Mouse (Mus musculus): ENCODE data around the gene Metrn. TPM values are rescaled to one million over a fixed set of nuclear protein-coding genes. Genes with fewer than 3 reads are reported as not detected.

Gene Metrn
- total and polyA plus RNA-seq, 3 experiments: 16.9 to 50.1 (median 23.7) TPM

DNA sequence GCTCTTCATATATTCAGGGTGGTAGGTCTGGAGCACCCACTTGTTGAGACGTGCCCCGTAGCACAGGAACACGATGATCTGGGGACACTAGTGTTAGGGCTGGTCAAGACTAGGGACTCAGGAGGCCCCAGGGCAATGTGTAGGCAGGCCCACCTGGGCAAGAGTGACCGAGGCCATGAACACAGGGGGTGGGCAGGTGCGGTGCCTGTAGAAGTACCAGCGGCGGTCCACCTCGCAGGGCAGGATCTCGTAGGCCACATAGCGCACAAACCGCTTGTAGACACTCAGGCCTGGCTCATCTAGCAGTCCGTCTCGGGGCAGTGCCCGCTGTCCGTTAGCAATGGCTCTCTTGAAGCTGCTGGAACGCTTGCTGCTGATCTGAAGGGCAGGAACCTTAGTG lies 38.9 kb upstream of the Metrn start:
- no peak for DNase-seq (ENCODE audit: extremely low read depth)
- Histone ChIP-seq H3K4me3 (replicated peaks in 1 of 3; ENCODE audit: low read depth in 2 of 3, low read length in 2 of 3, poor library complexity in 1 of 3) (no peak overlapping the region), H3K27ac (ENCODE audit: insufficient read depth, low read depth) (no peak overlapping the region), H3K4me2 (ENCODE audit: insufficient read depth, low read depth, poor library complexity, severe bottlenecking) (no peak overlapping the region), H3K27me3 (replicated peaks) (no peaks in the 10 kb centered on the region), H3K36me3 (replicated peaks in 1 of 2; ENCODE audit: control insufficient read depth in 1 of 2, insufficient read depth in 1 of 2, low read length in 1 of 2) (peaks cover 64 to 76% of the 10 kb centered on the region in 2 experiments), H3K9me3 (replicated peaks; ENCODE audit: low read length) (no peaks in the 10 kb centered on the region), H3K79me2 (replicated peaks; ENCODE audit: control insufficient read depth, extremely low read depth, insufficient read depth, poor library complexity, severe bottlenecking) (peaks cover 14% of the 10 kb centered on the region), H3K9ac (ENCODE audit: insufficient read depth, low read depth) (no peak overlapping the region), H3K4me1 (ENCODE audit: control insufficient read depth in 1 of 2, insufficient read depth in 2 of 2) (peaks cover 16 to 31% of the 10 kb centered on the region in 2 experiments)
- in situ Hi-C loops (cut with MboI; ENCODE audit: low pct_ligation_motif_present, low pct_unique_long_range_greater_than_20kb, low sequenced_read_pairs): no loop called here
- TF ChIP-seq NELFE (IDR thresholded peaks at IDR 0.05; ENCODE audit: low read depth, low read length) (no peak), NRF1 (IDR thresholded peaks at IDR 0.05; ENCODE audit: low read depth, low read length) (no peak), UBTF (IDR thresholded peaks at IDR 0.05; ENCODE audit: low read depth, low read length) (no peak), CHD2 (IDR thresholded peaks at IDR 0.05; ENCODE audit: low read length) (no peak), HCFC1 (IDR thresholded peaks at IDR 0.05; ENCODE audit: low read depth, low read length) (no peak), CTCF (conservative IDR thresholded peaks at IDR 0.05 in 1 of 2, IDR thresholded peaks at IDR 0.05 in 1 of 2; ENCODE audit: low read depth in 2 of 2, low read length in 2 of 2) (no peak), POLR2A (IDR thresholded peaks at IDR 0.05; ENCODE audit: low read depth, low read length) (no peak), BHLHE40 (IDR thresholded peaks at IDR 0.05; ENCODE audit: low read depth, low read length) (no peak), USF2 (conservative IDR thresholded peaks at IDR 0.05; ENCODE audit: low read depth, low read length) (no peak)
- dilution Hi-C loops (cut with MboI; ENCODE audit: extremely low pct_ligation_motif_present, extremely low pct_unique_long_range_greater_than_20kb, low sequenced_read_pairs): no loop called here

GRCm38 (mm10) chr17:25835301-25835700 lies 38.4 kb upstream of the Metrn start:
- no peak overlapping the region for H3K4me2 ChIP-seq (ENCODE audit: insufficient read depth, low read depth, poor library complexity, severe bottlenecking)
- dilution Hi-C loops (cut with MboI; ENCODE audit: extremely low pct_ligation_motif_present, extremely low pct_unique_long_range_greater_than_20kb, low sequenced_read_pairs): no loop called here
- H3K36me3 ChIP-seq (replicated peaks in 1 of 2; ENCODE audit: control insufficient read depth in 1 of 2, insufficient read depth in 1 of 2, low read length in 1 of 2): peaks cover 64 to 76% of the 10 kb centered on the region in 2 experiments

More at GRCm38 (mm10) chr17:25835301-25835700, 38.4 kb upstream of the Metrn start:
- H3K79me2 ChIP-seq (replicated peaks; ENCODE audit: control insufficient read depth, extremely low read depth, insufficient read depth, poor library complexity, severe bottlenecking): peaks cover 14% of the 10 kb centered on the region
- in situ Hi-C loops (cut with MboI; ENCODE audit: low pct_ligation_motif_present, low pct_unique_long_range_greater_than_20kb, low sequenced_read_pairs): no loop called here
- H3K27ac ChIP-seq (ENCODE audit: insufficient read depth, low read depth): no peak overlapping the region
- no peaks in the 10 kb centered on the region for H3K27me3 ChIP-seq (replicated peaks)
- H3K9ac ChIP-seq (ENCODE audit: insufficient read depth, low read depth): no peak overlapping the region
- H3K4me1 ChIP-seq (ENCODE audit: control insufficient read depth in 1 of 2, insufficient read depth in 2 of 2): peaks cover 16 to 35% of the 10 kb centered on the region in 2 experiments
- no peak overlapping the region for H3K4me3 ChIP-seq (replicated peaks in 1 of 3; ENCODE audit: low read depth in 2 of 3, low read length in 2 of 3, poor library complexity in 1 of 3)
- no peaks in the 10 kb centered on the region for H3K9me3 ChIP-seq (replicated peaks; ENCODE audit: low read length)
- TF ChIP-seq ZMIZ1 (IDR thresholded peaks at IDR 0.05; ENCODE audit: low read depth, low read length) (no peak), RAD21 (IDR thresholded peaks at IDR 0.05; ENCODE audit: low read depth, low read length) (no peak), RCOR1 (conservative IDR thresholded peaks at IDR 0.05; ENCODE audit: low read depth, low read length) (no peak), ZNF384 (IDR thresholded peaks at IDR 0.05; ENCODE audit: low read depth, low read length) (no peak), ZC3H11A (IDR thresholded peaks at IDR 0.05; ENCODE audit: low read depth, low read length) (no peak), GABPA (IDR thresholded peaks at IDR 0.05; ENCODE audit: insufficient replicate concordance, low read depth, low read length) (no peak), POLR2AphosphoS2 (IDR thresholded peaks at IDR 0.05; ENCODE audit: low read depth, low read length) (no peak), POLR2A (IDR thresholded peaks at IDR 0.05; ENCODE audit: low read depth, low read length) (no peak), BHLHE40 (IDR thresholded peaks at IDR 0.05; ENCODE audit: low read depth, low read length) (no peak), TBP (conservative IDR thresholded peaks at IDR 0.05; ENCODE audit: low read depth, low read length) (no peak), MAFK (IDR thresholded peaks at IDR 0.05; ENCODE audit: insufficient replicate concordance, low read length) (no peak), SIN3A (IDR thresholded peaks at IDR 0.05; ENCODE audit: low read length) (no peak), MAZ (IDR thresholded peaks at IDR 0.05; ENCODE audit: low read depth, low read length) (no peak), USF2 (conservative IDR thresholded peaks at IDR 0.05; ENCODE audit: low read depth, low read length) (no peak), ZKSCAN1 (IDR thresholded peaks at IDR 0.05; ENCODE audit: borderline replicate concordance, low read depth, low read length) (no peak), USF1 (IDR thresholded peaks at IDR 0.05; ENCODE audit: low read depth, low read length) (no peak), HCFC1 (IDR thresholded peaks at IDR 0.05; ENCODE audit: low read depth, low read length) (no peak)
- no peak for DNase-seq (ENCODE audit: extremely low read depth)
